Comparison of ENCODE assay signal across 8 mouse cellular contexts in genomic region chr1:159231781-159232571, GRCm38 (mm10). TPM values are rescaled to one million over a fixed set of nuclear protein-coding genes. Genes with fewer than 3 reads are reported as not detected.
DNase-seq lines count a peak whose midpoint lies in the region; ATAC-seq and TF ChIP-seq lines count a peak whose summit lies in the region.
"Not testable (repeated sequence)": the region's sequence is repeated elsewhere in the genome, so short reads cannot be mapped to it uniquely, and the experiment has no call there.

TSS of gene Cop1 (plus strand) at chr1:159232320.

- H3K9me3 ChIP-seq in erythroblast, embryonic 14.5 days (ENCODE audit: control insufficient read depth, low read length); heart, embryonic 12.5 days (replicated peaks); kidney, postnatal 0 days (replicated peaks; ENCODE audit: low read length); liver, embryonic 11.5 days (ENCODE audit: control insufficient read depth, low read length); stomach, embryonic 14.5 days (ENCODE audit: control insufficient read depth, low read depth, low read length): not testable (repeated sequence)

- peak within 1 kb of the TSS; percentile 89 for H3K27ac ChIP-seq in heart, embryonic 12.5 days (ENCODE audit: poor library complexity, severe bottlenecking)
- peak within 1 kb of the TSS; percentile 96 for H3K27ac ChIP-seq in kidney, postnatal 0 days
- H3K27ac ChIP-seq in liver, embryonic 11.5 days (ENCODE audit: low read depth, low read length): peak within 1 kb of the TSS; percentile 87
- H3K27ac ChIP-seq in stomach, embryonic 14.5 days (ENCODE audit: low read length): peak within 1 kb of the TSS; percentile 83

- TF ChIP-seq CTCF in C2C12 (IDR thresholded peaks at IDR 0.05; ENCODE audit: control insufficient read depth, insufficient read depth, insufficient read length); brain, embryonic 14.5 days (IDR thresholded peaks at IDR 0.05; ENCODE audit: borderline replicate concordance, extremely low read depth, insufficient read depth, insufficient read length); kidney, postnatal 0 days (IDR thresholded peaks at IDR 0.05; ENCODE audit: low read depth): not testable (repeated sequence)

- not testable (repeated sequence) for H3K27me3 ChIP-seq in C2C12 (ENCODE audit: control insufficient read depth, insufficient read depth, insufficient read length); erythroblast, embryonic 14.5 days (ENCODE audit: control insufficient read depth); heart, embryonic 12.5 days (replicated peaks); kidney, postnatal 0 days (ENCODE audit: insufficient read depth, low read length); liver, embryonic 11.5 days (replicated peaks; ENCODE audit: control insufficient read depth, insufficient read depth, low read length); stomach, embryonic 14.5 days (ENCODE audit: control insufficient read depth, insufficient read depth, low read length)

- H3K79me3 ChIP-seq in C2C12 (ENCODE audit: low read depth): peaks cover 44% of the 10 kb centered on the region

- peak within 1 kb of the TSS; percentile 83 for H3K9ac ChIP-seq in heart, embryonic 12.5 days
- H3K9ac ChIP-seq in kidney, postnatal 0 days (ENCODE audit: low read depth, low read length): peak within 1 kb of the TSS; percentile 74
- H3K9ac ChIP-seq in liver, embryonic 11.5 days (ENCODE audit: low read depth, low read length): peak within 1 kb of the TSS; percentile 79
- H3K9ac ChIP-seq in stomach, embryonic 14.5 days (replicated peaks; ENCODE audit: low read depth, low read length): peak within 1 kb of the TSS; percentile 79

- peak within 1 kb of the TSS; percentile 83 for H3K4me2 ChIP-seq in heart, embryonic 12.5 days
- peak within 1 kb of the TSS; percentile 68 for H3K4me2 ChIP-seq in kidney, postnatal 0 days (ENCODE audit: low read length)
- H3K4me2 ChIP-seq in liver, embryonic 11.5 days: peak within 1 kb of the TSS; percentile 83
- H3K4me2 ChIP-seq in stomach, embryonic 14.5 days (replicated peaks; ENCODE audit: low read depth, low read length): peak within 1 kb of the TSS; percentile 63

- H3K4me3 ChIP-seq in C2C12 (ENCODE audit: insufficient read depth, poor library complexity, severe bottlenecking): peak within 1 kb of the TSS; percentile 65
- H3K4me3 ChIP-seq in erythroblast, embryonic 14.5 days (replicated peaks): peak within 1 kb of the TSS; percentile 94
- H3K4me3 ChIP-seq in heart, embryonic 12.5 days: peak within 1 kb of the TSS; percentile 82
- H3K4me3 ChIP-seq in kidney, postnatal 0 days (replicated peaks; ENCODE audit: low read depth, low read length): peak within 1 kb of the TSS; percentile 60
- peak within 1 kb of the TSS; percentile 81 for H3K4me3 ChIP-seq in liver, embryonic 11.5 days (ENCODE audit: low read depth, low read length)
- H3K4me3 ChIP-seq in stomach, embryonic 14.5 days (ENCODE audit: low read depth, low read length): peak within 1 kb of the TSS; percentile 73

- peak within 1 kb of the TSS; percentile 95 for H3ac ChIP-seq in C2C12 (ENCODE audit: control insufficient read depth, insufficient read length, low read depth)

- peak; percentile 97 for ATAC-seq in heart, embryonic 12.5 days (ENCODE audit: insufficient number of reproducible peaks, low FRiP score)
- ATAC-seq in kidney, postnatal 0 days (replicated peaks; ENCODE audit: low FRiP score, low read depth): peak; percentile 97
- ATAC-seq in liver, embryonic 11.5 days (replicated peaks; ENCODE audit: low FRiP score): peak; percentile 90
- peak; percentile 96 for ATAC-seq in stomach, embryonic 14.5 days (ENCODE audit: insufficient number of reproducible peaks, insufficient read depth, low FRiP score, low read depth)

- WGBS in heart, embryonic 12.5 days: under 1% methylated on average over 81 of the region's 97 CpGs
- under 1% methylated on average over 68 of the region's 97 CpGs for WGBS in kidney, postnatal 0 days
- under 1% methylated on average over 70 of the region's 97 CpGs for WGBS in liver, embryonic 11.5 days
- under 1% methylated on average over 69 of the region's 97 CpGs for WGBS in stomach, embryonic 14.5 days

- peaks cover 45% of the 10 kb centered on the region for H3K79me2 ChIP-seq in C2C12 (ENCODE audit: control insufficient read depth, insufficient read depth)

- H3K36me3 ChIP-seq in C2C12 (ENCODE audit: control insufficient read depth, insufficient read depth); heart, embryonic 12.5 days; kidney, postnatal 0 days (ENCODE audit: insufficient read depth, low read length); liver, embryonic 11.5 days (ENCODE audit: control insufficient read depth, insufficient read depth, low read length); stomach, embryonic 14.5 days (ENCODE audit: control insufficient read depth, insufficient read depth, low read length): not testable (repeated sequence)
- peaks cover 18% of the 10 kb centered on the region for H3K36me3 ChIP-seq in erythroblast, embryonic 14.5 days (ENCODE audit: control insufficient read depth)

- peak; percentile 99 for TF ChIP-seq POLR2A in brain, embryonic 14.5 days (IDR thresholded peaks at IDR 0.05; ENCODE audit: borderline replicate concordance, extremely low read depth, insufficient read depth, insufficient read length, poor library complexity, severe bottlenecking)

- peak; percentile 98 for DNase-seq in brain, embryonic 14.5 days (ENCODE audit: low read depth)
- peak; percentile 96 for DNase-seq in kidney, postnatal 0 days (ENCODE audit: low spot score)
- DNase-seq in liver, embryonic 11.5 days (ENCODE audit: low spot score): peak; percentile 89
- peak; percentile 97 for DNase-seq in naive thymus-derived CD4-positive, alpha-beta T cell, adult 2 months (ENCODE audit: low read depth)

- H3K4me1 ChIP-seq in erythroblast, embryonic 14.5 days (ENCODE audit: control insufficient read depth): peaks cover 46% of the 10 kb centered on the region
- peaks cover 21% of the 10 kb centered on the region for H3K4me1 ChIP-seq in heart, embryonic 12.5 days (replicated peaks)
- H3K4me1 ChIP-seq in kidney, postnatal 0 days (replicated peaks; ENCODE audit: insufficient read depth, low read length): not testable (repeated sequence)
- H3K4me1 ChIP-seq in liver, embryonic 11.5 days (replicated peaks; ENCODE audit: control insufficient read depth, insufficient read depth, low read length): peaks cover 18% of the 10 kb centered on the region
- peaks cover 17% of the 10 kb centered on the region for H3K4me1 ChIP-seq in stomach, embryonic 14.5 days (ENCODE audit: control insufficient read depth, insufficient read depth, low read length)

RNA-seq across cellular contexts. Expression of gene Cop1, which starts in this region (rescaled TPM):
- 50.4 TPM for polyA plus RNA-seq in C2C12 (2012; fragmentation: generic; extraction: Trizol)
- 130 and 133 TPM in 2 replicates for polyA plus RNA-seq in brain, embryonic 14.5 days (2012; rRNA removed)
- polyA plus RNA-seq in erythroblast, embryonic 14.5 days (2012): 6.8 and 7.4 TPM in 2 replicates
- 80.9 and 102 TPM in 2 replicates for polyA plus RNA-seq in heart, embryonic 12.5 days (2016; fragmentation: Nextera tagmentation; extraction: Ambion mirVana)
- 50.9 and 70.9 TPM in 2 replicates for polyA plus RNA-seq in kidney, postnatal 0 days (2015; fragmentation: Nextera tagmentation; extraction: Ambion mirVana)
- 104 and 113 TPM in 2 replicates for polyA plus RNA-seq in liver, embryonic 11.5 days (2014; fragmentation: Nextera tagmentation; extraction: Ambion mirVana)
- polyA plus RNA-seq in stomach, embryonic 14.5 days (2014; fragmentation: Nextera tagmentation; extraction: Ambion mirVana): 37.7 and 38.2 TPM in 2 replicates

Comparison
In these comparisons a context has a peak if more than half of its experiments do, and no peak if none do; other contexts are left out.
1. Peak in every context shown above with its lines: DNase-seq, ATAC-seq, H3K4me3 ChIP-seq and H3K27ac ChIP-seq.